Mouse (Mus musculus) lung, adult 2 months (tissue): ENCODE measurements at regions not wholly inside any gene's neighbourhood (a gene's known extent, or its start where the extent isn't known, plus 50 kb on each side); places are given as distances from the start of the nearest gene placed in this dataset.

Experiments used
- DNase-seq: peaks from one replicate; pipeline ENCODE4 v3.0.0; 2022
- H3K4me1 ChIP-seq: fragments of 200-500 bp; 2 replicates; pipeline ENCODE4 v1.6.1; 2011; ENCODE audit warnings: low read length; ENCODE audit not compliant: control insufficient read depth, insufficient read depth
- H3K4me3 ChIP-seq: fragments of 200-500 bp; replicated peaks from 2 replicates; pipeline ENCODE3; 2011; ENCODE audit warnings: low read depth, mild to moderate bottlenecking, control low read depth, low read length; ENCODE audit errors: extremely low read depth
- CTCF ChIP-seq: fragments of 200-500 bp; IDR thresholded peaks from 2 replicates; pipeline ENCODE4 v1.5.1; 2011; ENCODE audit warnings: mild to moderate bottlenecking, low read length, control low read depth; ENCODE audit not compliant: insufficient read depth
- POLR2A ChIP-seq: fragments of 200-500 bp; IDR thresholded peaks from 2 replicates; pipeline ENCODE4 v1.6.1; 2011; ENCODE audit warnings: low read depth, mild to moderate bottlenecking, control low read depth, low read length, borderline replicate concordance; ENCODE audit errors: extremely low read depth
- WGBS: fragments of 180-500 bp; shearing (Covaris S2); methylation state at CpG from one replicate; pipeline ENCODE4 v1.1.7; 2018; 5-methylcytosine and 5-hydroxymethylcytosine counted together

DNA sequence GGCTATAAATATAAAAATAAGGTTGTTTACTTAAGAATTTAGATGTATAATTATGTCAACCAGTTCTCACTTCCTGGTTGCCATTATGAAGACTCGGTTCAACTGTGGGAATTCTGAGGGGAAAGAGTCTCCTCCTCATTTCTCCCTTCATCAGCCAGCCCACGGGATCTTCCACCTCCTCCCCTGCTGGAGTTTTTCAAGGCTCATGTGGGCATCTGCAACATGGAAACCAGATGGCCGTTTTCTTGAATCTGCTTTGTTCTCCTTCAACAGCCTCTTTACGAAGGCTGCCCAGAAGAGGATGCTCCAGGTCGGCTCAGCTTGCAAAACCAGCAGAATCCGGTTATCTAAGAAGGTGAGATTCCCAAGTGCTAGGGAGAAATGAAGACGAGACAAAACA is 269.0 kb upstream of the Pfn2 start:
- TF ChIP-seq POLR2A: no peak
- TF ChIP-seq CTCF: no peak
- 66% methylated on average over 7 of the region's 7 CpGs for WGBS
- H3K4me3 ChIP-seq: no peak overlapping the region

DNA sequence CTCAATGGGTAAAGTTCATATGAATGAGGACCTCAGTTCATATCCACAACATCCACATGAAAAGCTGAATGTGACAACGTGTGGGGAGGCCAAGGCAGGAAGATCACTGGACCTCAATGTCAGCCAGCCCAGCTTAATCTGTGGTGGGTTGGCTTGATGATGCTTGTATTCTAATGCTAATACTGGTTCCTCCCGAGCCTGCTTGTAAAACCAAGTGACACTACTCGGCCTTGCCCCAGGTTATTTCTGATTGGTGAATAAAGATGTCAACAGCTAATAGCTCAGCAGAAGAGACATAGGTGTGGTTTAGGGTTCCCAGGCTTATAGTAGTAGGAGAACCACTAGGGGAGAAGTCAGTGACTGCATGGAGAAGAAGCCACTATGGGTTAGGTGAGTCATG is 272.2 kb upstream of the Pfn2 start:
- Histone ChIP-seq H3K4me1 (no peaks in the 10 kb centered on the region), H3K4me3 (no peak overlapping the region)
- no peak for DNase-seq
- no peak for TF ChIP-seq CTCF
- no peak for TF ChIP-seq POLR2A
- 60% methylated on average over 3 of the region's 3 CpGs for WGBS

More for the DNA sequence above, 269.0 kb upstream of the Pfn2 start:
- no peaks in the 10 kb centered on the region for H3K4me1 ChIP-seq
- DNase-seq: no peak

DNA sequence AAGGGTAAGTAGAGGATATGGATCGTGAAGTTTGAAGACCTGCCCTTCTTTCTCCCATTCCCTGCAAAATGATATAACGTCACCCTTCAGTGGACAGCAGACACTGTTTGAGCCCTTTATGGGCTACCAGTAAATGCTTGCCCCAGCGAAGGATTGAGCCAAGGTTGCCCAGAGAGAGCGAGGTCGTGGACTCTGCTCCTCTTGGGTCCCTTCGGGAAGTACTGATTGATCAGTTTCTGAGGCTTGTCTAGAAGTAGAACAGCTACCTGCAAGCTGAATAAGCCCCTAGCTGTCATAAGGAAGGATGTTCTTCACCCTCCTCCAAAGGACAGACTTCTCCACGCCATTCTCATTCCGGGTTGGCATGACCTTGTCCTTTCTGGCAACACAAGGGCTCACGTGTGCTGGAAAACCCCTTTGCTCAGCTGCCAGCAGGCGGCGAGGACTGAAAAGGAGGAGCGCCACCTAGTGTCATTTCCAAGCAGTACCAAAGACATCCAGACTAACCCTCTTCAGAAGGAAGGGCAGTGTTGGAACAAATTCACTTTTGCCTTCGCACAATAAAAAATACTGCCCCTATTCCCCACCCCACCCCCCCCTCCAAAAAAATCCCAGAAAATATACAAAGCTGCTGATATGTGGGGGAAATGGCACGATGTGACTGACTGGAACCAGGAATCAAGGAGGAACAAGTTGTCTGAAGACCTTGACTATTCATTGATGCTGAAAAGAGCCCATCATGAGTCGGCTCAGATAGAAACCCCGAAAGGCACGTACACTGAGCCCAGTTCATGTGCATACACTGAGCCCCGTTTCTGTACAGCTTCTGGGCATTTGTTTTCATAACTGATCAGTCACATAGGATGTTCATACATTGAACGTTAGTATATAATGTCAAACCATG is 274.8 kb upstream of the Pfn2 start:
- WGBS: 39% methylated on average over 19 of the region's 19 CpGs
- Histone ChIP-seq H3K4me1 (no peaks in the 10 kb centered on the region), H3K4me3 (no peak overlapping the region)
- no peak for TF ChIP-seq POLR2A
- peak; percentile 97 for TF ChIP-seq CTCF
- peak; percentile 54 for DNase-seq

DNA sequence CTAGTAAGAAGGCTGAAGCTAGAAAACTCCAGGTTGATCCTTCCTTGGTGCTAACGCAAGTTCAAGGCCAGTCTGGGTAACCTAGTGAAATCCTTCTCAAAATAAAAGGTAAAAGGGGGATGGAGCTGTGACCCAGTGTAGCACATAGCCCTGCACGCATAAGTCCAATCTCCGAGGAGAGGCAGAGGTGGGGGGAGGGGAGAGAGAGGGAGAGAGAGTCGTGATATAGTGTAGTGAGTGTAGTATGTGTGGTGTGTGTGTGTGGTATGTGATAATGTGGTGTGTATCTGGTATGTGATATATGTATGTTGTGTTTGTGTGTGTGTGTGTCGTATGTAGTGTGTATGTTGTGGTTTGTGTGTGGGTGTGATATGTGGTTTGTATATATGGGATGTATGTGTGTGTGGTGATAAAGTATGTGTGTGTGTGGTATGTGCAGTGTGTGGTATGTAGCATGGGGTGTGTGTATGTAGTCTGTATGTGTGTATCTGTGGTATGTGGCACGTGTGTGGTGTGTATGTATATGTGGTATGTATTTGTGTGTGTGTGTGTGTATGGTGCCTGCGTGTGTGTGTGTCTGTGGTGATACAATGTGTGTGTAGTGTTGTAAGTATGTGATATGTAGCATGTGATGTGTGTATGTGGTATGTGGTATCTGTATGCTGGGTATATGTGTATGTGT is 275.7 kb upstream of the Pfn2 start:
- no peaks in the 10 kb centered on the region for H3K4me1 ChIP-seq
- TF ChIP-seq CTCF (no peak), POLR2A (no peak)
- no peak overlapping the region for H3K4me3 ChIP-seq
- WGBS: 66% methylated on average over 7 of the region's 7 CpGs
- no peak for DNase-seq

DNA sequence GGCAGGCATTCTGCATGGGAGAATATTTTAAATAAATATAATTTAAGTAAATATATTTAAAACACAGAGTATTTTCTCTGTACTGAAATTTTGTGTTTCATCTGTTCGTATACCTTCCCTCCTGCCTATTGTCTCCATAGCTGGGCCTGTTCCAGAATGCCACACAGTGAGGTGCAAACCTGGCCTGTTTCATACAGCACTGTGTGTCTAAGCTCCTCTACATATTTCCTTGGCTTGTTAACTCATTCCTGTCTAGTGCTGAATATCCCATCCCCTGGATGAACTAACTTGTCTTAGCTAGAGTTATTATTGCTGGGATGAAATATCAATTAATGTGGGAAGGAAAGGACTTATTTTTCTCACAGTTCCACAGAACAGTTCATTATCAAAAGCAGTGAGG is 277.0 kb upstream of the Pfn2 start:
- Histone ChIP-seq H3K4me3 (no peak overlapping the region), H3K4me1 (no peaks in the 10 kb centered on the region)
- DNase-seq: no peak
- WGBS: 56% methylated on average over 1 of the region's 1 CpGs
- no peak for TF ChIP-seq CTCF

DNA sequence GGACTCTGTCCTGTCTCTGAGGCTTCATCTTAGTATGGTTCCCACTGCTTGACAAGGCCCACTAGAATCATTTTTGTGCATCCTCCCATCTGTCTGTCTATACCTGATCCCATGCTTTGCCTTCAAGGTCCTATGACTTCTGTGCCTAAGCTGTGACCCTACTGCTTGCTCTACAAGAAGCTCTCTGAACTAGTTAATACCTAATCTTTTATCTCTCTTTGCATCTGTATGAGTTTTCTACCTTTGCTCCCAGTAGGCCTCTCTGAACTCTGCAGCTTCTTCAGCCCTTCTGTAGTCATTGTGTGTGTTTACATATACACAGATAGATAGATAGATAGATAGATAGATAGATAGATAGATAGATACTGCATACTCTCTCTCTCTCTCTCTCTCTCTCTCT is 279.1 kb upstream of the Pfn2 start:
- H3K4me1 ChIP-seq: no peaks in the 10 kb centered on the region
- TF ChIP-seq POLR2A: no peak
- no peak for TF ChIP-seq CTCF
- DNase-seq: no peak
- no peak overlapping the region for H3K4me3 ChIP-seq

DNA sequence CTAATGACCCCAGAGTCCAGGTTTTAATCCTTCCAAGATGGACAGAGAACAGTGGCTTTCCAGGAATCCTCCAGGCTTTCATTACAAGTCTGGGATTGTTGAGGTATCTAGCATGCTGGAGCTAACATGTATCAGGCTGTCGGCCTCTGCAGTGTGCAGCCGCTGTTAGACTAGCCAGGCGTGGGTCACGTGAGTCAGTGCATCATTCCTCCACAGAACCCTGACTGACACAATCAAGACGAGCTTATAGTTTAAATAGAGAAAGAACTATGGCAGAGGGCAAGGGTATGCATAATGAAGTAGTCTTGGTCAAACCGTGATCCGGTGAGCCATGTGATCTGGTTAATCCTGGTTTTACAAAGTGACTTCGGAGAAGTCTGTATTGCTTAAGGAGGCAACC is 280.2 kb upstream of the Pfn2 start:
- no peak overlapping the region for H3K4me3 ChIP-seq
- WGBS: 81% methylated on average over 8 of the region's 8 CpGs
- DNase-seq: no peak
- no peaks in the 10 kb centered on the region for H3K4me1 ChIP-seq
- TF ChIP-seq CTCF (no peak), POLR2A (no peak)

DNA sequence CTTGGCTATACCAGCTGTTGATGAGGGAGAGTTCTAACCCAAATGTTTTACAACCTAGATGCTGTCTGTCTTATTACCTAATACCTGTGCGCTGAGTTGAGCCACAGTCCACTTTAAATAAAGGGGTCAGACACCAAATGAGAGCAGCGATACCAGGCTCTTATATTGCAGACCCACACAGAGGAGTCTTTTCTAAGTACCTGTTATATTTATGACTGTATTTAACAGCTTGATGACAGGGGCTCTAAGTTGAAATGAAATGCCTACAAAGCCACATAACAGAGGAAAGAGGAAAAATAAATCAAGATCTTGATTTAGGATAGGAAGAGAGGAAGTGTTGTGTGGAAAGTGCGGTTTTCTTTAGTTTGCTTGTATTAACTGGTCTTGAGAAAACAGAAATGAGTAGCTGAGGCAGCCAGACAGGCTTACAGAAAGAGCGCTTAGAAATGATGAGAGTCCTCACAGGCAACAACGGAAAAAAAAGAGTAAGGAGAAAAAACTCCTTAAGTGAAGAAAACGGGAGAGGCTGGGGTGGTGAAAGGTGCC is 281.6 kb upstream of the Pfn2 start:
- no peak overlapping the region for H3K4me3 ChIP-seq
- TF ChIP-seq POLR2A: no peak
- TF ChIP-seq CTCF: no peak
- H3K4me1 ChIP-seq: no peaks in the 10 kb centered on the region
- WGBS: 37% methylated on average over 6 of the region's 6 CpGs
- no peak for DNase-seq

DNA sequence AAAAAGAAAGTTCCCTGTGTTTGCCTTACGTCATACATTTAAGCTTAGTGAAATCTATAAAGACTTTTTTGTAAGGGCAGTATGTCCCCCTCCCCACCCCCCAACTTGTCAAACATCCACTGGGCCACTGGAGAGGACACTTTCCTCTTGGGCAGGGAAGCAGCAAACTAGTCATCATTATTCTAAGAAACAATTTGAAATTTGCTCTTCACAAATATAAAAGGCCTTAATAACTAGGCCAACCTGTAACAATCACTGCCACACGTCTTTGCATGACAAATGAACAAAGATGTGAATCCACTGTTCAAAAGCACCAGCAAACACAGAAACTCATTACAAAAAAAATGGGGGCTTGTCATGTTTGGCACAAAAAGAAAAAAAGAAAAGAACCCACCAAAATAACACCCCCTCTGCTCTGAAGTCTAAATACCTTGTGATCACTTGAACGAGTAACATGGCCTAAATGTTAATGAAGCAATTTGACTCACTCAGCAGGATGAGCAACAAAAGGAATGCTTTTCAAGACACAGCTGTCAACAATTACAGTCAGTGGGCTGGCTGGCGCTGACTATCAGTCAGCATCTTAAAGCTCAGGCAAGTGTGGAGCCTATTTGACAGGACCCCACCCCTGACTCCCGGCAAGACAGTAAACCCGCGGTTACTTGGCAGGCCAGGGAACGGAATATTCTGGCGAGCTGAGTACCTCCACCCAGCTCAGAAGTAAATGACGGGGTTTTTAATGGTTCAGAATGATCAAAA is 278.7 kb upstream of the Tsc22d2 start:
- no peak for TF ChIP-seq CTCF
- no peak for TF ChIP-seq POLR2A
- 51% methylated on average over 10 of the region's 10 CpGs for WGBS
- DNase-seq: no peak
- Histone ChIP-seq H3K4me3 (no peak overlapping the region), H3K4me1 (no peaks in the 10 kb centered on the region)
